Mouse (Mus musculus): ENCODE results near the gene Znhit1.

Gene Znhit1

DNA sequence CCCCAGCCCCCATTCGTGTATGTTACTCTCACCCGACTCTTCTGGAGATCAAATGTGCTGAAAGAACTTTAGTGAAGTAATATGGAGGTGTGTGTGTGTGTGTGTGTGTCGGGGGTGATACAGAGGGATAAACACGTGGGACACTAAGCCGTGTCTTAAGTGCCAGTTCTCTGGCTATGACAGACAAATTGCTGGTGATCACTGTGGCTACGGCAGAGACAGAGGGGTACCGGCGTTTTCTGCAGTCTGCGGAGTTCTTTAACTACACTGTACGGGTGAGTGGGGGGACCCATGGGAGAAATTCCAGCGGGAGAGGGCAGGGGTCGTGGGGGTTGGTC lies at the start of gene Znhit1:
TSS of gene Znhit1 (minus strand) at position 88 of the 338 bp plus-strand sequence.
- DNase-seq = no peak

DNA sequence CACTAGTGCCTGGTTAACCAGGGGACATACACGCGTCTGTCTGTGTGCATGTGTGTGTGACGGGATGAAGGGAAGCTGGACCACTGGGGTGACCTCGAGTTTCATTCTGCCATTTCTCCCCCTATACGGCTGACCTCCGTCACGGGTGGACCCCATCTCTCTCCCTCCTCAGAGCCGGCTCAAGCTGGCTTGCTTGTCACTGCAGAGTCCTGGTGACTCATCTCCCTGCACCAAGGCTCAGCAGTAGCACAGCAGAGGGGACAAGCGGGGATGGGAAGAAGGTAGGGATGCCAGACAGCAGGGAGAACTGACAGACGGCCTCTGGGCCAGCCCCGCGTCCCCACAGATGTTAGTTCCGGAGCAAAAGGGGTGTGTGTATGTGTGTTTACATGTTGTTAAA lies 48.4 kb upstream of the Znhit1 start:
- no peak for DNase-seq

DNA sequence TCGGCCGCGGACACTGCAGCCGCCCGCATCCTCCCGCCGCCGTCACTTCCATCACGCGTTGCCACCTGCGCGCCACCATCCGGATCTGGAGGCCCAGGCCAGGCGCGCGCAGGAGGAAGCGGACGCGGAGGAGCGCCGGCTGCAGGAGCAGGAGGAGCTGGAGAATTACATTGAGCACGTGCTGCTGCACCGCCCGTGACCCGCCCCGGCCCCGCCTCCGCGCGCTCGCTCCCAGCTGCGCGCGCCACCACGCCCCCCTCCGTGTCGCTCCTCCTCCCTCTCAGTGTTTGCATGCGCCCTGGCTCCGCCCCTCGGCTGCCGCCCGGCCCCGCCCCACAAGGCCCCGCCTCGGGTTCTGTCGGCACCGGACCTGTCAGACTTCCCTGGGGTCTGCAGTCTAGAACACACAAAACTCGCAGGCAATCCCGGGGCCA lies 44.8 kb upstream of the Znhit1 start:
- DNase-seq = peak; percentile 80

DNA sequence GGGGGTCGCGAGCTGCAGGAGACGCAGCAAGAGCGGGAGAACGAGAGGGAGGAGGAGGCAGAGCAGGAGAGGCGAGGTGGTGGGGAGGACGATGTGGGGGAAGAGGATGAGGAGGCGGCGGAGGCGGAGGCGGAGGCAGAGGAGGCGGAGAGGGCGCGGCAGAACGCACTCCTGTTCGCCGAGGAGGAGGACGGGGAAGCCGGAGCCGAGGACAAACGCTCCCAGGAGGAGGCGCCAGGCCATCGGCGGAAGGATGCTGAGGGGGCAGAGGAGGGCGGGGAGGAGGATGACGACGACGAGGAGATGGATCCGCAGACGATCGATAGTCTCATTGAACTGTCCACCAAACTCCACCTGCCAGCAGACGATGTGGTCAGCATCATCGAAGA lies 44.2 kb upstream of the Znhit1 start:
- no peak for DNase-seq

DNA sequence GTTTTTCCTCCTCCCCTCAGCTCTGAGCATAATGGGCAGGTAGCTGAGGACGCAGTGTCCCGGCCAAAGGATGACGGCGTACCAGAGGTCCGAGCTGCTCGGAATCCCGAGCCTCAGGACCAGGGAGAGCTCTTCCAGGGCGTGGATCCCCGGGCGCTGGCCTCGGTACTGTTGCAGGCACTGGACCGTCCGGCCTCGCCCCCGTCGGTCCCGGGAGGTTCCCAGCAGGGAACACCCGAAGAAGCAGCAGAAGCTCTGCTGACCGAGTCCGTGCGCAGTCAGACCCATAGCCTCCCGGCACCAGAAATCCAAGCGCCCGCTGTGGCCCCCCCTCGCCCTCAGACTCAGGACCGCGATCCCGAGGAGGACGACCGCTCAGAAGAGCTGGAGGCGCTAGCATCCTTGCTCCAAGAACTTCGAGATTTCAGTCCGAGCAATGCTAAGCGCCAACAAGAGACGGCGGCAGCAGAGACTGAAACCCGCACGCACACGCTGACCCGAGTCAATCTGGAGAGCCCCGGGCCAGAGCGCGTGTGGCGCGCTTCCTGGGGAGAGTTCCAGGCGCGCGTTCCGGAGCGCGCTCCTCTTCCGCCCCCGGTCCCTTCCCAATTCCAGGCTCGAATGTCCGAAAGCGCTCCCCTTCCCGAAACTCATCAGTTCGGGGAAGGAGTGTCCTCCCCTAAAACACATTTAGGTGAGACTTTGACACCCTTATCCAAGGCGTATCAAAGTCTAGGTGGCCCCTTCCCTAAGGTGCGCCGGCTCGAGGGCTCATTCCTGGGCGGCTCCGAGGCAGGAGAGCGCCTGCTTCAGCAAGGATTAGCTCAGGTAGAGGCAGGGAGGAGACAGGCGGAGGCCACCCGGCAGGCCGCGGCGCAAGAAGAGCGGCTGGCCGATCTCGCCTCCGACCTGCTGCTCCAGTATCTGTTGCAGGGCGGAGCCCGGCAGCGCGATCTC lies 43.5 kb upstream of the Znhit1 start:
- no peak for DNase-seq

DNA sequence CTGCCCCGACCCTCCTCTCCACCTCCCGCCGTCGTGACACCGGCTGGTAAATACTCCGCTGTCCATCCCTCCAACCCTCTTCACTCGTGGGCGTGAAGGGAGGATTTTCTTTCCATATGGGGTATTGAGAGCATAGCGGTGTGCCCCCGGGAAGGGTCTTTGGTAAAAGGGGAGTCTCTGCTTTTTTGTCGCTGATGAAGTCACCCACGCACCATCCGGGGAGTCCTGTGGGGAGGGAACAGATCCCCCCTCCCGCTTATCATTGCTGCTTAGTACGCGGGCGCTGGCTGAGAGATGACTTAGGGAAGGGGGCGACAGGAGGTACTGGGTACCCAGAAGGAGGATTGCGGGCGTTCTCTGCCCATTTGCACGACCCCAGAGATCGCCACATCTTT lies 42.6 kb upstream of the Znhit1 start:
- DNase-seq = no peak

DNA sequence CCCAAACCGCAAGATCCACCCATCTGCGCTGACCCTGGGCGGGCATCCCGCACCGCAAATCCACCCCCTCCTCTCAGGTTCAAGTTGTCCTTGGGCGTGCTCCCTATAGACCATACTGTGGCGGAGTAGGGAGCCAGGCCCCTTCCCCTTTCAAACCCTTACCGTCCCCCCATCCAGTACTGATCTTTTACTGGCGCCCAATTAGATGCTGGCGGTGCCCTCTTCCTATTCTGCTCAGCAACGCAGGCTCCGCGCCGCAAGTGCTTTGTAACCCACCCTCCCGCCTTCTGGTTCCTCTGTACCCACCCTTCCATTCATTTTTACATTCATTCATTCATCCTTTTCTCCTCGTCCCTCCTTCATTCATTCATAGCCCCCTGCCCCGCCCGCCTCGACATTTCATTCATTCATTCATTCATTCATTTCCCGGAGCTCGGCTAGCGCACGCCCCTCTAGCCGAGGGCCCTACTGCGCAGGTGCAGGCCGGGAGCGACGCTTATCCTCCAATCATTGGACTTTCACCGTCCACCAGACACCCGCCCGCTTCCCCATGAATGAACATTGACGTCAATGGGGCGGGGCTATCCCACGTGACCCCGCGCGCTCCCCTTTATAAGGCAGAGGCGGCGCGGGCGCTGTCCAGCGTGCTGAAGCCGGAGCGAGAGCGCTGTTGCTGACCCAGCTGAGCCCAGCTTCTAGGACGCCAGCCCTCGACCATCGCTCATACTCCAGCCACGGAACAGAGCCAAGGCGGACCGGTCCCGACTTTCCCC lies 42.0 kb upstream of the Znhit1 start:
- peak; percentile 92 for DNase-seq

DNA sequence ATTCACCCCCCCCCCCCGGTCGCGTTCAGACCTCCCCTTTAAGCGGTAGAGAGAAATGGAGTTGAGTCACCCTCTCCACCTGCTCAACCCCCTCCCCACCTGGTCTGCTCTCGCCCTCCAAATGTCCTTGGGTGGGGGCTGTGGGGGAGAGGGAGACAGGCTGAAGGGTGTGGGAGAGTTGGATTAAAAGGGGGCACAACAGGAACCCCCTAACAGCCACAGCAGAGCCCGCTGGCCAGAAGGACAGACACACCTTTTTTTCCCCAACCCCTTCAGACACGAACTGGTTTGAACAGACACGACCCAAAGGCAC lies 41.4 kb upstream of the Znhit1 start:
- no peak for DNase-seq

DNA sequence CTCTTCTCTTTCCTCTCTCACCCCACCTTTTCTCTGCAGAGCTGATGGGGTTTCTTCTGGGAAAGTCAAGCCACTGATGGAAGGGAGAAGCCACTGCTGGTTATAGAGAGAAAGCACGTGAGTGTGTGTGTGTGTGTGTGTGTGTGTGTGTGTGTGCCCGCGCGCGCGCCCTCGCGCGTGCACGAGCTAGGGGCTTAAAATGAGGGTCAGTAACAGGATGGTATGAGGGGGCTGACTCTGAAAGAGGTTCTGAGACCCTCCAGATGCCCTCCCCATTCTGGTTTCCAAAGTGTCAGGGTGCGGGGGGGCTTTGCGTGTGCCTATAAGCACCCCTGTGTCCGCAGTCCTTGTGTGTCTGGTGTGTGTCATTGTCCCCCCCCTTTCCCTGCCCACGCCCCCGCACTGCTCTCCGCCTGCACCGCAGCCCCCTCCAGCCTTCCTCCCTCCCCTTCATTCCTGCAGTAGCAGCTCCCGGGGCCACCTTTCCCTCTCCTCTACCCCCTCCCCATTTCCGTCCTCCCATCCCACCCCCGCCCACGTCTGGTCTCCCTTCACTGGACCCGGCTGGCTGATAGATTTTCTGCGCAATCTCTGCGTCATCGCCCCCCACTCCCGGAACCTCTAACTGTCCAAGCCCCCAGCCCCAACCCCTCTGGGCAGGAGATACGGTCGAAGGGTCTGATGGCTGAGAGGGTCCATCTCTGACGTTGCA lies 40.9 kb upstream of the Znhit1 start:
- no peak for DNase-seq

DNA sequence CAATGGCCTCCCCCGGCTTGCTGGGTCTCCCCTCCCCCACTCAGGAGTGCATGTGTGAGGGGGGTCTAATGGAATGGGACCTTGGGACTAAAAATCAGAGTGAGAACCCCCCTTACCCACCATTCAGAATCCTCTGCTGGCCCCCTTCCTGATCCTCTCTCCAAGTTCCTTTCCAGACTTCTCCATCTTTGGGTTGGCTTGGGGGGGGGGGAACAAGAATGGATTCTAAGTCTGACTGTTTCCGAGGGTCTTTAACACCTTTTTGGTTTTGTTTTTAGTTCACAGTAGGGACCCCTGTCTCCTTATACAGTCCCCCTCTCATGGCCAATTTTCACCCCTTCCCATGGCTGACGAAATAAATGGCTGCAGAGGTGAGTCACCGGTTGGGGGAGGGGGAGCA lies 38.3 kb upstream of the Znhit1 start, which contains the start of gene Vgf:
TSS of gene Vgf (plus strand) at position 301 of the 400 bp plus-strand sequence.
- no peak for DNase-seq

DNA sequence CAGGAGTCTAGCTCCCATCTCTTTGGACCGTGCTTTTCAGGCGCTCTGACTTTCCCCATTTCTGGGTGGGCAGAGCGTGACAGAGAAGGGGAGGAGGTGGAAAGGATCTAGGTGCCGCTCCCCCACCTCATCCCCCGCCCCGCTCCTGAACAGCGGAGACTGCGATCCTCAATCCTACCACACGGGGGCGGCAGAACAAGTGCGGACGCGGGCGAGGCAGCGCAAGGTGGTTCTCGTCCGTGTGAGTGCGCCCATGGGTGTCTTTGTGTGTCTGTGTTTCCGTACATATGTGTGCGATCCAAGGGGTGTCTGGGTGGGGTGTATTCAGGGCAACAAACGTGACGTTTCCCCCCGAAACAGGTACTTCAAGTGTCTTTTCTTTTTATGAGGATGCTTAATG lies 37.3 kb upstream of the Znhit1 start:
- peak; percentile 25 for DNase-seq

DNA sequence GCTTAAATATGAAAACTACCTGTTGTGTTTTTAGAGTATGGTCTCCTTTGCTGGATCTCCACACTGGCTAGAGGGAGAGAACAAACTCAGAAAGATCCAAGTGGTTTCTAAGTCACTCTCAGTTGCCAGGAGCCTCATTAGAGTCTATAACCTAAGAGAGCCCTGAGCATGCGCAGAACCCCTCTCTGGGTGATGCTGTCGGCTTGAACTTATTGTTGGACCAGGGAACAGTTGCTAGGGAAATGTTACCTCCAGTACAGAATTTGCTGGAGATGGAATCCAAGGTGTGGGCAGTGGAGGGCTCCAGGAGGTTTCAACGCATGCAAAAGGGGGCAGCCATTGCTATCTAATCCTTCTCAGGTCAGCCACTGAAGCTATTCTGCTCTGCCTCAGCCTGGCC lies 36.5 kb upstream of the Znhit1 start:
- DNase-seq = no peak

DNA sequence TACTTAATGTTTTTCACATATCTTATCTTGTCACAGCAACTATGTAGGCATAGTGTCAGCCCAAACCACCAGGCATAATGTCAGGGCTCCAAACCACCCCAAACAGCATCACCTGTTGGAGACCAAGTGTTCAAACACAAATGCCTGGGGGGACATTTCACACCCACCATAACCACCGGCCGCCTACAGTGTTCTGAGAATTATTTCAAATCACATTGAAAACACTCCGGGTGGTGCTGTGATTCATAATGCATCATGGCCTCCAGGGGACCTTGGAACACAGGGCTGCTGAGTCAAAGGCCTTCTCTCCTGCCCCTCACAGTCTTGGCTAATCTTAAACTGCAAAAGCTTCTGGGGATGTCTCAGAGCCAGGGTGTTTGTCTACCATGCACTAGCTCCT lies 28.1 kb upstream of the Znhit1 start:
- DNase-seq = no peak

DNA sequence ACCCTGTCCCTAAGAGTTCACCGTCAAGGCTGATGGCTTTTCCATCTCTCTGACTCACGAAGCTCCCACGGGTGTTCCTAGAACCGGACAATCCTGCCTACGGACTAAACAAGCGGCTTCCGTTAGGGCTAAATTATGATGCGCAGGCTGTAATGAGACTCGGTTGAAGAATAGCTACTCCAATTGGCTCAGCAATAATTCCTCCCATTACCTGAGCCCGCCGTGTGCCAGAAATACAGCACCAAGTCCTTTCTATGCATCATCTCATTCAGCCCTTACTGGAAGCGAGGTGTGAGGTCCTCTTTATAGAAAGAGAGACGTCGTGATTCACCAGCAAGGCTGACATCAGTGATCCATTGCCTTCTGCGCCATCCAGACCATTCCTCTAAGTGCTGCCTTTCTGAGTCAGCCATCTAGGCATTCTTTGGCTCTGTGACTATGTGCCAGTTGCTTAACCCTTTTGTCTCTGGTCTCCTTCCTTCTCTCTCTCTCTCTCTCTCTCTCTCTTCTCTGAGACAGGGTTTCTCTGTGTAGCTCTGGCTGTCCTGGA lies 24.7 kb upstream of the Znhit1 start:
- no peak for DNase-seq

DNA sequence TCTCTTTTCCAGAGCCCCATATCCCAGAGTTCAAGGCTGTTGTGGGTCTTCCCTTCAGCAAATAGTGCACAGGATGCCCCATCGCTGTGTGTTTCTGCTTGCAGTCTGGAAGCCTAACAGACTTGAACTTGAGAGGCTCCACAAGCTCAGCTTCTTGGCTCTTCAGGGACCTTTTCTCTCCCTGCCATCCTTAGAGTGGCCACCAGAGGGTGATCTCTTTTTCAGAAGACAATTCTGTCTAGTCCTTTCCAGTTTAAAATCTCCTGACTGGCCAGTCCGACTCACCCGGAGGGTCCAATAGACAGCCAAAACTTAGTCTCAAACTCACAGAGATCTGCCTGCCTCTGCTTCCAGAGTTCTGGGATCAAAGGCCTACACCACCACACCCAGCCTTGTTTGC lies 22.2 kb upstream of the Znhit1 start:
- DNase-seq = no peak

DNA sequence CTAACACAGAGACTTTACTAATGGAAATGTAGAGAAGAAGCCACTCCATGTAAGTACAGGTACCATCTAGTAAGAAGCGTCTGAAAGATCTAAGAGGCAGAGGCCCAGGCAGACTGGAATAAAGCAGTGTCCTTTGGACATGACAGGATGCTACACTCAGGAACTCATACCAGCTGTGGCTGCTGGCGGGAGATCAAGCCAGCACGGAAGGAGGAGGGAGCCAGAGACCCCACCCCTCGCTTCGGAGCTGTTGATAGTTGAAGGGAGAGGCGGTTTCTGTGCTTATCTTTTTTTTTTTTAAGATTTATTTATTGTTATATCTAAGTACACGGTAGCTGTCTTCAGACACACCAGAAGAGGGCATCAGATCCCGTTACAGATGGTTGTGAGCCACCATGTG lies 19.5 kb upstream of the Znhit1 start:
- DNase-seq = no peak

DNA sequence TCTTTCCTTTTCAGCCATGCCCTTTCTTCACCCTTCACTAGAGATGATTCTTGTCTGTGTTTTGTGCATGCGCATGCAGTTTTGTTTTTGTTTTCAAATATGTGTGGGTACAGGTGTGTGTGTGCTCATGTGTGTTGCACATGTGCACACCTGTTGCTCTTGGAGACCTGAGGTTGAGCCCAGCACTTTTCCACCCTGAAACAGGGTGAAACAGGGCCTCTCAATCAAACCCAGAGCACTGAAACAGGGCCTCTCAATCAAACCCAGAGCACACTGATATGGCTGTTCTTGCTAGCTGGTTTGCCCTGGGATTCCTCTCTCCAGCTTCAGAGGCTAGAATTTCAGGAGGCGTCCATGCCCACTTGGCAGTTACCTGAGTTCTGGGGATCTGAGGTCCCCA lies 12.8 kb upstream of the Znhit1 start:
- no peak for DNase-seq

DNA sequence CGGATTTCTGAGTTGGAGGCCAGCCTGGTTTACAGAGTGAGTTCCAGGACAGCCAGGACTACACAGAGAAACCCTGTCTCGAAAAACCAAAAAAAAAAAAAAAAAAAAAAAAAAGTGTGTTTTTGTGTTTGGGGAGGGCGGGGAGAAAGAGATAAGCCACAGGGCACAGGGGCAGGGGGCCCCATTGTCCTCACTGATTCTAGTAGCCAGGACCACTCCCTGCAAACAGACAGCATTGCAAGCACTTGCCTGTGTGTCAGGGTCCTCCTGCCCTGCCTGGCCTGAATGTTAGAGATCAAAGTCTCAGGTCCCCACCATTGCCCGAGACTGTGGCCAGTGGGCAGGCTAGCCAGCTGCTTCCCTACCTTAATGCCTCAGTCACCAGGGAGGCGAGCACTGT lies 11.6 kb upstream of the Znhit1 start:
- DNase-seq = no peak

DNA sequence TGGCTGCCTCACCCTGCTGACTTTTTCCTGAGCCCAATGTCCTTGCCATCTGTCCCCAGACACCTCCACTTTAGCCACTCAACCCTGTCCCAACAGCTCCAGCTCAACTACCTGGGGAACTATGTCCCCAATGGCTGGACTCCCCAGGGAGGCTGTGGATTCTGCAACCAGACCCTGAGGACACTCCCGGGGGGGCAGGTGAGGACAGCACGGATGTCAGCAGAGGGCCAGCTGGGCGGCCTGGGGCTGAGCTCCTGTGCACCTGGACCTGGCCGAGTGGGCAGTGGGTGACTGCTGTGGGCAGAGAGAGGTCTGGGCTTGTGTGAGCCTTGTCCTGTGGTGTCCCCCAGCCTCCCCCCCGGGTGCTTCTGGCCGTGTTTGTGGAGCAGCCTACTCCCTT lies 2.0 kb upstream of the Znhit1 start:
- DNase-seq = no peak

DNA sequence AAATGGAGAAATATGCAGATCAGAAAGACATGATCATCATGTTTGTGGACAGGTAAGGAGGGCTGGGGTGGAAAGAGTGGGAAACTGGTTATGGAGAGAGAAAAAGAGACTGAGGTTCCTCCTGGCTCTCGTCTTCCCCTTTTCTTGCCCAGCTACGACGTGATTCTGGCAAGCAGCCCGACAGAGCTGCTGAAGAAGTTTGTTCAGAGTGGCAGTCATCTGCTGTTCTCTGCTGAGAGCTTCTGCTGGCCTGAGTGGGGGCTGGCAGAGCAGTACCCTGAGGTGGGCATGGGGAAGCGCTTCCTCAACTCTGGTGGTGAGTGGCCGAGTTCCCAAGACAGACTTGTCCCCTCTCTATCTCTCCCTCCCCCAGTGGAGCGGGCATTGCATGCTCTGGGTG lies 599 bp upstream of the Znhit1 start:
- DNase-seq = no peak

DNA sequence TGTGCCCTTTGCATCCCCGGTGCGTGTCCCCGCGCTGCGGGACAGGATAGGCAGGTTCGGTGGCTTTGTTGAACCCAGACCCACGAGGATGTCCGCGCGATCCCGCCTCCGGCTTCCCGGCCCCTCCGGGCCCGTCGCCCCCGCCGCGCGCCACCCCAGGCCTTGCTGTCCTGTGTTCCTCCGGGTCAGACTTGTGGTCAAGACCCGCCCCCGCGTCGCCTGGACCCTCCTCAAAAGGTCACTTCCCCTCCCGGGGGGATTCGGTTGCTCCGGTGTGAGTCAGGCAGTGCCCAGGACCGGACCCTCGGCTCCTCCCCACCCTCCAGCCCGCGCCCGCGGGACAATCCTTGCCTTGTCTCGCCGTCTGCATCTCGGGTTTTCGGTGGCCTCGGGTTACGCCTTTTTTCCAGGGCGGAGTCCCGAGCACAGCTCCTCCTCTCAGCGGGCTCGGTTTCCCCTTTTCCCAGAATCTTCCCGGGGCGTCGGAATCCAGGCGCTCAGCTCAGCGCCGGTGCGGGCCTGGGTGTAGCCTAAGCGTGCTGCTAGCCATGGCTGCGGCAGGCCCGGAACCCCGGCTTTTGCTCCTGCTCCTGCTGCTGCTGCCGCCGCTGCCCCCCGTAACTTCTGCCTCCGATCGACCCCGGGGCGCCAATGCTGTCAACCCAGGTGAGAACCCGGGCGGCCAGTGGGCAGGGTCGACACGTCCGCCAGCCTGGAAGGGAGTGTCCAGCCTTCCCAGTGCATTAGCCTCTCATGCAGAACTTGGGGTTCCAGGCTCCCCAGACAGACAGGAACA lies 485 bp downstream of the Znhit1 start:
- DNase-seq = peak; percentile 82

DNA sequence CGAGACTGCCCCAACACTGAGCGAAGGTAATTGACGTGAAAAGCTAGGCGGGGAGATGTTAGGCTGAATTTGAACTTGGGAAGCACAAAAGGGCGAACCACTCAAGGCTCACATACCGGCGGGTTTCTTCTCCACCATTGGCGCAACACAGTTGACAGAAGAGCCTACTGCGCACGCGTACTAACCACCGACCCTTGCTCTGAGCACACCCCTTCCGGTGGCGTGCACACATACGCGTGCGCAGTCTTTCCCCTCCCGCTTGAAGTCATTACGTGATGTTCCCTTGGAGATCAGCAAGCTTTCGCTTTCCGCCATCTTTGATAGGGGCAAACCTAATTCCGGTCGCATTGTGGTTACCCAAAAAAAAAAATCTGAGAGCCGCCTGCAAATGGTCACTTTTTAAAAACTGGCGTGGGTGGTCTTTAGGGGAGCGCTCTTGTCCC lies 1.1 kb downstream of the Znhit1 start, which contains the start of gene Plod3:
TSS of gene Plod3 (plus strand) at position 325 of the 443 bp plus-strand sequence.
- DNase-seq = peak; percentile 97

Measured in kidney, adult 11 months (tissue).